Mouse (Mus musculus) macrophage (primary cell): ENCODE results near the gene Krt9. TPM values are rescaled to one million over a fixed set of nuclear protein-coding genes. Genes with fewer than 3 reads are reported as not detected.

Source experiments
- H3K27ac ChIP-seq: fragments of 350-480 bp; formaldehyde crosslinking; 2 replicates; pipeline ENCODE4 v1.9.0; 2021
- H3K36me3 ChIP-seq: fragments of 350-480 bp; formaldehyde crosslinking; 2 replicates; pipeline ENCODE4 v1.9.0; 2021; ENCODE audit errors: inconsistent target
- H3K4me3 ChIP-seq: fragments of 350-480 bp; formaldehyde crosslinking; 2 replicates; pipeline ENCODE4 v1.9.0; 2021; ENCODE audit errors: inconsistent target
- H3K79me2 ChIP-seq: fragments of 350-480 bp; formaldehyde crosslinking; 2 replicates; pipeline ENCODE4 v1.9.0; 2021; ENCODE audit errors: inconsistent target
- WGBS: methylation state at CpG from one replicate; pipeline ENCODE4 v1.1.7; 2026; ENCODE audit warnings: inconsistent platforms; ENCODE audit not compliant: missing documents; 5-methylcytosine and 5-hydroxymethylcytosine counted together
- polyA plus RNA-seq: library from polyadenylated mRNA; stranded (reverse); fragments of 250-400 nt; gene quantifications from 3 replicates; pipeline ENCODE4 v1.2.4, GENCODE M21; 2018; ENCODE audit warnings: inconsistent platforms

The Krt9 gene
- polyA plus RNA-seq, 1 experiment from 2014 or later, result not detected

- Histone ChIP-seq H3K4me3 (no peak overlapping the region), H3K79me2 (no peaks in the 10 kb centered on the region), H3K27ac (no peak overlapping the region), H3K36me3 (no peaks in the 10 kb centered on the region)
- WGBS, result 75% methylated on average over 9 of the region's 9 CpGs
Measured at GRCm38 (mm10) chr11:100176791-100177190, 16.3 kb downstream of the Krt9 start.

GRCm38 (mm10) chr11:100168765-100169762, 24.0 kb downstream of the Krt9 start:
- H3K4me3 ChIP-seq, result no peak overlapping the region
- H3K36me3 ChIP-seq, result no peaks in the 10 kb centered on the region
- no peak overlapping the region for H3K27ac ChIP-seq
- WGBS, result 38% methylated on average over 14 of the region's 14 CpGs
- no peaks in the 10 kb centered on the region for H3K79me2 ChIP-seq

GRCm38 (mm10) chr11:100168071-100168470, 25.0 kb downstream of the Krt9 start:
- no peak overlapping the region for H3K4me3 ChIP-seq
- no peaks in the 10 kb centered on the region for H3K36me3 ChIP-seq
- no peak overlapping the region for H3K27ac ChIP-seq
- 83% methylated on average over 8 of the region's 8 CpGs for WGBS
- H3K79me2 ChIP-seq, result no peaks in the 10 kb centered on the region

GRCm38 (mm10) chr11:100164392-100164791, 28.7 kb downstream of the Krt9 start:
- Histone ChIP-seq H3K4me3 (no peak overlapping the region), H3K79me2 (no peaks in the 10 kb centered on the region), H3K27ac (no peak overlapping the region), H3K36me3 (no peaks in the 10 kb centered on the region)
- WGBS, result 61% methylated on average over 7 of the region's 7 CpGs

- Histone ChIP-seq H3K79me2 (no peaks in the 10 kb centered on the region), H3K4me3 (no peak overlapping the region), H3K36me3 (no peaks in the 10 kb centered on the region), H3K27ac (no peak overlapping the region)
- 86% methylated on average over 6 of the region's 6 CpGs for WGBS
Measured at GRCm38 (mm10) chr11:100157908-100158477, 35.1 kb downstream of the Krt9 start.

GRCm38 (mm10) chr11:100157331-100157730, 35.7 kb downstream of the Krt9 start:
- no peaks in the 10 kb centered on the region for H3K79me2 ChIP-seq
- H3K4me3 ChIP-seq, result no peak overlapping the region
- H3K27ac ChIP-seq, result no peak overlapping the region
- 90% methylated on average over 3 of the region's 3 CpGs for WGBS
- no peaks in the 10 kb centered on the region for H3K36me3 ChIP-seq

GRCm38 (mm10) chr11:100155497-100156255, 37.4 kb downstream of the Krt9 start:
- H3K79me2 ChIP-seq, result no peaks in the 10 kb centered on the region
- no peak overlapping the region for H3K27ac ChIP-seq
- no peak overlapping the region for H3K4me3 ChIP-seq
- no peaks in the 10 kb centered on the region for H3K36me3 ChIP-seq
- 86% methylated on average over 8 of the region's 8 CpGs for WGBS

- Histone ChIP-seq H3K79me2 (no peaks in the 10 kb centered on the region), H3K27ac (no peak within 1 kb of the TSS), H3K36me3 (no peaks in the 10 kb centered on the region), H3K4me3 (no peak within 1 kb of the TSS)
- 70% methylated on average over 9 of the region's 9 CpGs for WGBS
Measured at GRCm38 (mm10) chr11:100148615-100149330, 44.3 kb downstream of the Krt9 start, which contains the start of gene Krt19. Gene Krt19 (minus strand): TSS chr11:100148665.

- Histone ChIP-seq H3K27ac (no peak overlapping the region), H3K4me3 (no peak overlapping the region), H3K79me2 (no peaks in the 10 kb centered on the region), H3K36me3 (no peaks in the 10 kb centered on the region)
- WGBS, result 71% methylated on average over 5 of the region's 5 CpGs
Measured at GRCm38 (mm10) chr11:100147566-100148353, 45.3 kb downstream of the Krt9 start.

GRCm38 (mm10) chr11:100145858-100146560, 47.0 kb downstream of the Krt9 start:
- H3K36me3 ChIP-seq, result no peaks in the 10 kb centered on the region
- H3K4me3 ChIP-seq, result no peak overlapping the region
- H3K27ac ChIP-seq, result no peak overlapping the region
- WGBS, result 7% methylated on average over 13 of the region's 13 CpGs
- H3K79me2 ChIP-seq, result no peaks in the 10 kb centered on the region

GRCm38 (mm10) chr11:100145104-100145503, 47.9 kb downstream of the Krt9 start:
- Histone ChIP-seq H3K27ac (no peak overlapping the region), H3K4me3 (no peak overlapping the region), H3K36me3 (no peaks in the 10 kb centered on the region), H3K79me2 (no peaks in the 10 kb centered on the region)
- 6% methylated on average over 20 of the region's 20 CpGs for WGBS

- Histone ChIP-seq H3K4me3 (no peak overlapping the region), H3K27ac (no peak overlapping the region), H3K36me3 (no peaks in the 10 kb centered on the region), H3K79me2 (no peaks in the 10 kb centered on the region)
- WGBS, result 90% methylated on average over 19 of the region's 21 CpGs
Measured at GRCm38 (mm10) chr11:100140966-100141365, 52.1 kb downstream of the Krt9 start.

- no peak overlapping the region for H3K4me3 ChIP-seq
- no peaks in the 10 kb centered on the region for H3K36me3 ChIP-seq
- no peaks in the 10 kb centered on the region for H3K79me2 ChIP-seq
- WGBS, result 80% methylated on average over 2 of the region's 2 CpGs
- H3K27ac ChIP-seq, result no peak overlapping the region
Measured at GRCm38 (mm10) chr11:100139391-100139790, 53.7 kb downstream of the Krt9 start.
